Mouse (Mus musculus): ENCODE results near the gene Kcnh6. TPM values are rescaled to one million over a fixed set of nuclear protein-coding genes. Genes with fewer than 3 reads are reported as not detected.
A peak's percentile ranks its signal among the peaks of the same experiment; 100 is the strongest.

Kcnh6 gene
- polyA plus RNA-seq, 1 experiment from 2014 or later, result 0.03 TPM

- Histone ChIP-seq H3K36me3 (no peaks in the 10 kb centered on the region), H3K9ac (no peak overlapping the region), H3K27ac (no peak overlapping the region), H3K9me3 (replicated peaks) (no peaks in the 10 kb centered on the region), H3K4me3 (replicated peaks) (no peak overlapping the region), H3K27me3 (peaks cover 16% of the 10 kb centered on the region), H3K4me2 (no peak overlapping the region), H3K4me1 (replicated peaks) (no peaks in the 10 kb centered on the region)
- no peak for DNase-seq
- no peak for ATAC-seq (ENCODE audit: low read depth)
- WGBS (ENCODE audit: insufficient replicate concordance), result 32% methylated on average over 5 of the region's 5 CpGs
Measured at GRCm38 (mm10) chr11:105978634-105979033, 29.3 kb upstream of the Kcnh6 start.

DNA sequence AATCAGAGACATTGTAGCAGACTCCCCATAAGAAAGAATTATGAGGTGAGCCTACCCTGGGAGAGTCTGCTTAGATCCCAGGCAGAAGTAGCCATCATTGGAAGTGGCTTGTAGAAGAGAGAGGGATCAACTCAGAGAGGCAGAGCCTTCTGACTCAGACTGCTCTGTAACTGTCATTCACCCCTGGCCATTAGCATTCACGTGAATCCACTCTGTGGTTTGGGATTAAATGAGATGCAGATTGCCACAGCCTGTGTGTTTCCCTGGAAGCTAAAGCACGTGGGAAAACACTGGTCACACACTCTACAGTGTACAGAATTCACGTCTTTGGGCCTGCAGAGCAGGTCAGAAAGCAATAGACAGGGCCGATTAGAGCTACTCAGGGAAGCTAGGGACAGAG, 23.5 kb upstream of the Kcnh6 start:
- no peak overlapping the region for H3K4me3 ChIP-seq (replicated peaks)
- 65% methylated on average over 4 of the region's 4 CpGs for WGBS (ENCODE audit: insufficient replicate concordance)
- peaks cover 4% of the 10 kb centered on the region; the same call in 1 of the 2 replicates for H3K27me3 ChIP-seq
- no peaks in the 10 kb centered on the region for H3K9me3 ChIP-seq (replicated peaks)
- ATAC-seq (ENCODE audit: low read depth) (no peak), DNase-seq (no peak)
- H3K4me2 ChIP-seq, result no peak overlapping the region
- H3K9ac ChIP-seq, result no peak overlapping the region
- no peaks in the 10 kb centered on the region; the same call in 1 of the 2 replicates for H3K4me1 ChIP-seq (replicated peaks)
- H3K36me3 ChIP-seq, result no peaks in the 10 kb centered on the region
- no peak overlapping the region for H3K27ac ChIP-seq

- H3K27ac ChIP-seq, result no peak overlapping the region
- WGBS (ENCODE audit: insufficient replicate concordance), result 39% methylated on average over 6 of the region's 6 CpGs
- H3K4me2 ChIP-seq, result no peak overlapping the region
- no peak for ATAC-seq (ENCODE audit: low read depth)
- no peak for DNase-seq
- 0 out of 2 replicates have a peak, but pooled peaks cover 4% of the 10 kb centered on the region for H3K27me3 ChIP-seq
- no peak overlapping the region for H3K9ac ChIP-seq
- H3K4me3 ChIP-seq (replicated peaks), result no peak overlapping the region
- H3K9me3 ChIP-seq (replicated peaks), result no peaks in the 10 kb centered on the region
- H3K4me1 ChIP-seq (replicated peaks), result no peaks in the 10 kb centered on the region; the same call in 1 of the 2 replicates
- no peaks in the 10 kb centered on the region for H3K36me3 ChIP-seq
Measured at GRCm38 (mm10) chr11:105987446-105987845, 20.5 kb upstream of the Kcnh6 start.

- Histone ChIP-seq H3K4me2 (no peak overlapping the region), H3K36me3 (no peaks in the 10 kb centered on the region), H3K4me1 (replicated peaks) (no peaks in the 10 kb centered on the region; the same call in 1 of the 2 replicates), H3K27ac (no peak overlapping the region), H3K27me3 (0 out of 2 replicates have a peak, but pooled peaks cover 3% of the 10 kb centered on the region), H3K9ac (no peak overlapping the region), H3K4me3 (replicated peaks) (no peak overlapping the region), H3K9me3 (replicated peaks) (no peaks in the 10 kb centered on the region)
- WGBS (ENCODE audit: insufficient replicate concordance), result 57% methylated on average over 6 of the region's 6 CpGs
- DNase-seq (no peak), ATAC-seq (ENCODE audit: low read depth) (no peak)
Measured at GRCm38 (mm10) chr11:105989446-105989845, 18.5 kb upstream of the Kcnh6 start.

DNA sequence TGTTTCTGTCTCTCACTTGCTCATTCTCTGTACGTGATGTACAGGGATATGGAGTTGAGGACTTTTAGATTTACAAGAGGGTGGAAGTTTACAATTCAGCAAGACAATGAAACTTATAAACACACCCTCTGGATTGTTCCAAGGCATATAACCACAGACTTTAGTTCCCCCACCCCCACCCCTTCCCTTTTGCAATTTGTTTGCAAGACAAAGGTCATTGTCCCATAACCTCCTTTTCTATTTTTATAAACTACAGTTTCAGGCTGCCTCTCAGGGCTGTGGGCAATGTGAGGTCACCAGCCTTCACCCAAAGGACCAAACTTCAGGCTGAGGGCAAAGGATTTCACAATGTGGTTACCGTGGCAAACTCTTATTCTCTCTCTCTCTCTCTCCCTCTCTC, 17.7 kb upstream of the Kcnh6 start:
- no peaks in the 10 kb centered on the region for H3K27me3 ChIP-seq
- DNase-seq, result no peak
- no peak overlapping the region for H3K4me3 ChIP-seq (replicated peaks)
- no peak overlapping the region for H3K27ac ChIP-seq
- no peaks in the 10 kb centered on the region; the same call in 1 of the 2 replicates for H3K4me1 ChIP-seq (replicated peaks)
- ATAC-seq (ENCODE audit: low read depth), result 0 out of 2 replicates have a peak, but pooled peaks have one; percentile 31
- no peaks in the 10 kb centered on the region for H3K9me3 ChIP-seq (replicated peaks)
- 15% methylated on average over 2 of the region's 2 CpGs for WGBS (ENCODE audit: insufficient replicate concordance)
- no peak overlapping the region for H3K9ac ChIP-seq
- H3K4me2 ChIP-seq, result no peak overlapping the region
- H3K36me3 ChIP-seq, result no peaks in the 10 kb centered on the region

DNA sequence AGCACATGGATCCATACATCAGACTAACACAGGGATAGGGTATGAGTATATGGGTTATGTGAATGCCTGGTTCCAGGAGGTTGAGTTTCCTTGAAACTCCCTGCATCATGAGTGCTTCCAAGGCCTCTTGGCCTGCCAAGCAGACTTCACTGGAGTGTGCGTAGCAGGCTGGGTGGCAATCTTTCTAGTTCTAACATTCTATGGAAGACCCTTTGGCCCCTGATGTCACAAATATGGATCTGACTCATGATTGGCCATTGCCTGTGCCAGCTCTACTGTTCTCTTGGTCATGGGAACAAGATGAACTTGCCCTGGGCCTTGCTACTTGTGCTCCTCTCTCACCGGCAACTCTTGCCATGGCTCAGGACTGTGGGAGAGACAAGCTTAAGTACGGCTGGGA, 13.5 kb upstream of the Kcnh6 start, which contains the start of gene Ace3:
Gene Ace3, plus strand, starts transcription at position 301 of the 400 bp plus-strand sequence.
- no peaks in the 10 kb centered on the region for H3K9me3 ChIP-seq (replicated peaks)
- no peak for ATAC-seq (ENCODE audit: low read depth)

DNA sequence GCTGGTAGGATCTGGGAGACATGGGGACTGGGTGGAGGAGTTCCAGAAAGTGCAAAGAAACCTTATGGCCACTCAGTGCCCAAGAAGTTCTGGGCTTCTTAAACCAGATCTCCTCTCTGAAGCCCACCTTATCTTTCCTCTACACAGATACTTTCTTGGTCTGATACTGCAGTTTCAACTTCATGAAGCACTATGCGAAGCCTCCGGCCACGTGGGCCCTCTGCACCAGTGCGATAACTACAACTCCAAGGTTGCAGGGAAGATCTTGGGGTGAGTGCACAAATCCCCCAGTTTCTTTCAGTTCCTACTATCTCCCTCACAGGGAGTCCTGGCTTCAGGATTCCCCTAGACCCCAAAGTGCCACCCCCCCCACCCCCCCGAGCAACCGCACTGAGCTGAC, 7.9 kb upstream of the Kcnh6 start:
- H3K4me1 ChIP-seq (replicated peaks), result 0 out of 2 replicates have a peak, but pooled peaks cover 2% of the 10 kb centered on the region
- H3K4me2 ChIP-seq, result no peak overlapping the region
- 77% methylated on average over 6 of the region's 6 CpGs for WGBS (ENCODE audit: insufficient replicate concordance)
- no peak for ATAC-seq (ENCODE audit: low read depth)
- DNase-seq, result no peak
- no peak overlapping the region for H3K9ac ChIP-seq
- H3K27ac ChIP-seq, result no peak overlapping the region
- no peaks in the 10 kb centered on the region for H3K9me3 ChIP-seq (replicated peaks)
- H3K36me3 ChIP-seq, result no peaks in the 10 kb centered on the region
- H3K27me3 ChIP-seq, result peaks cover 39% of the 10 kb centered on the region
- H3K4me3 ChIP-seq (replicated peaks), result no peak overlapping the region

More for the DNA sequence above, 13.5 kb upstream of the Kcnh6 start, which contains the start of gene Ace3:
- Histone ChIP-seq H3K4me1 (replicated peaks) (no peaks in the 10 kb centered on the region; the same call in 1 of the 2 replicates), H3K36me3 (no peaks in the 10 kb centered on the region), H3K27me3 (peaks cover 25% of the 10 kb centered on the region), H3K27ac (no peak within 1 kb of the TSS), H3K9ac (no peak within 1 kb of the TSS), H3K4me2 (no peak within 1 kb of the TSS), H3K4me3 (replicated peaks) (no peak within 1 kb of the TSS)
- WGBS (ENCODE audit: insufficient replicate concordance), result 82% methylated on average over 3 of the region's 3 CpGs
- no peak for DNase-seq

DNA sequence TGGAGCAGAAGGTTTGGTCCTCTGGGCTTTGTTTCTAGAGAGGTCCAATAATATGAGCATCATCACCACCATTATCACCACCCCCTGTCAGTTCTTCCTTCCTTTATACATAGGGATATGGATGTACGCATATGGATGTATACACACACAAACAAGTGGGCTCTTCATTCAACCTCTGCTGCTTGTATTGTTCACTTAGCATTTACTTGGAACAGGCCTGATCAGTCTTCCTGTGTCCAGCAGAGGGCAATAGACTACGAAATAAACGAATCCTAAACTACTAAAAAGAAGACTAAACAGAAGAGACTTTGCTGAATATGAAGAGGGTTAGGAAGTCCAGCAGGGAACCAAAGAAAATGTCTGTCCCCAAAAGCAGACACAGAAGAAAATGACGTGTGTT, 6.2 kb upstream of the Kcnh6 start:
- DNase-seq (no peak), ATAC-seq (ENCODE audit: low read depth) (no peak)
- WGBS (ENCODE audit: insufficient replicate concordance), result 25% methylated on average over 4 of the region's 4 CpGs
- Histone ChIP-seq H3K27me3 (peaks cover 34% of the 10 kb centered on the region), H3K4me3 (replicated peaks) (no peak overlapping the region), H3K9ac (no peak overlapping the region), H3K36me3 (no peaks in the 10 kb centered on the region), H3K4me1 (replicated peaks) (0 out of 2 replicates have a peak, but pooled peaks cover 6% of the 10 kb centered on the region), H3K9me3 (replicated peaks) (no peaks in the 10 kb centered on the region), H3K4me2 (no peak overlapping the region), H3K27ac (no peak overlapping the region)

GRCm38 (mm10) chr11:106004576-106004975, 3.3 kb upstream of the Kcnh6 start:
- Histone ChIP-seq H3K9me3 (replicated peaks) (no peaks in the 10 kb centered on the region), H3K27ac (no peak overlapping the region), H3K4me3 (replicated peaks) (no peak overlapping the region), H3K36me3 (no peaks in the 10 kb centered on the region), H3K4me2 (no peak overlapping the region), H3K9ac (no peak overlapping the region), H3K4me1 (replicated peaks) (0 out of 2 replicates have a peak, but pooled peaks cover 9% of the 10 kb centered on the region), H3K27me3 (peaks cover 47% of the 10 kb centered on the region)
- no peak for DNase-seq
- 44% methylated on average over 1 of the region's 1 CpGs for WGBS (ENCODE audit: insufficient replicate concordance)
- no peak for ATAC-seq (ENCODE audit: low read depth)

DNA sequence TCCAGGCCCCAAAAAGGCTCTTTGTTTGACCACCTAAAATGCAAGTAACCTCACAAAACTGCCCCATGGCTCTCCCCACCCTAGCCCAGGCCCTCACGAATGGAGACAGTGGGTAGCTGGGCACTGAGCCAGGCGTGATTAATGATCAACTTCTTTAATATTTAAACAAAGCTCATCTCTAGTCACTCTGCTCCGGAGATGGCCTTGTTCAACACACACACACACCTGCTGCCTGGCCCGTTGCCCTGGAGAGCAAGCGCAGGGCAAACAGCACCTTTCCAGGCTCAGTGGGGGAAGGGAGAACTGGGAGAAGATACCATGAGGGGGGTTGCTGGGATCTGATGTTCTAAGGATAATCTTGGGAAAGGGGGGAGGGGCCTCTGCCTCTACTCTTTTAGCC, 2.0 kb upstream of the Kcnh6 start:
- Histone ChIP-seq H3K4me2 (no peak overlapping the region), H3K36me3 (no peaks in the 10 kb centered on the region), H3K27ac (no peak overlapping the region), H3K9ac (no peak overlapping the region), H3K4me3 (replicated peaks) (no peak overlapping the region), H3K4me1 (replicated peaks) (0 out of 2 replicates have a peak, but pooled peaks cover 9% of the 10 kb centered on the region), H3K9me3 (replicated peaks) (no peaks in the 10 kb centered on the region), H3K27me3 (peaks cover 61% of the 10 kb centered on the region)
- ATAC-seq (ENCODE audit: low read depth) (peak; percentile 51; the same call in 1 of the 2 replicates), DNase-seq (no peak)
- WGBS (ENCODE audit: insufficient replicate concordance), result 43% methylated on average over 5 of the region's 5 CpGs

DNA sequence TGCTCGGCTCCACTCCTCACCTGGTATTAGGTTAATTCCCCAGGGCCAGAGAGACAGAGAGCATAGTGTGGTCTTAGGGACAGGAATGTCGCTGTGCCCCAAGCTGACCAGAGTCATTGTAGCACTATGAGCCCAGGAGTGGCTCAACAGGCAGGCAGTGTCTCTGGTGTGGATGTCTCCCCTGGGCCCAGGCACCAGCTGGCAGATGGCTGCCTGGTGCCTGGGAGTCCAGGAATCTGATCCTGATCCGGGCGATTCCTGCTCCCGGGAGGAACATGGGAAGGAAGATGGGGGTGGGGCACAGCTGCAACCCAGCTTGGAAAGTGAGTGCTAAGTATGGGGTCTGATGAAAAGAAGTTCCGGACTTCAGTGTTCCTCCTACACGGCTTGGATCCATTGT, 4.8 kb downstream of the Kcnh6 start:
- Histone ChIP-seq H3K27me3 (peaks cover 93% of the 10 kb centered on the region), H3K36me3 (no peaks in the 10 kb centered on the region), H3K4me1 (replicated peaks) (0 out of 2 replicates have a peak, but pooled peaks cover 3% of the 10 kb centered on the region), H3K4me2 (no peak overlapping the region), H3K27ac (no peak overlapping the region), H3K4me3 (replicated peaks) (no peak overlapping the region), H3K9me3 (replicated peaks) (no peaks in the 10 kb centered on the region), H3K9ac (no peak overlapping the region)
- ATAC-seq (ENCODE audit: low read depth) (no peak), DNase-seq (no peak)
- WGBS (ENCODE audit: insufficient replicate concordance), result 50% methylated on average over 7 of the region's 7 CpGs

DNA sequence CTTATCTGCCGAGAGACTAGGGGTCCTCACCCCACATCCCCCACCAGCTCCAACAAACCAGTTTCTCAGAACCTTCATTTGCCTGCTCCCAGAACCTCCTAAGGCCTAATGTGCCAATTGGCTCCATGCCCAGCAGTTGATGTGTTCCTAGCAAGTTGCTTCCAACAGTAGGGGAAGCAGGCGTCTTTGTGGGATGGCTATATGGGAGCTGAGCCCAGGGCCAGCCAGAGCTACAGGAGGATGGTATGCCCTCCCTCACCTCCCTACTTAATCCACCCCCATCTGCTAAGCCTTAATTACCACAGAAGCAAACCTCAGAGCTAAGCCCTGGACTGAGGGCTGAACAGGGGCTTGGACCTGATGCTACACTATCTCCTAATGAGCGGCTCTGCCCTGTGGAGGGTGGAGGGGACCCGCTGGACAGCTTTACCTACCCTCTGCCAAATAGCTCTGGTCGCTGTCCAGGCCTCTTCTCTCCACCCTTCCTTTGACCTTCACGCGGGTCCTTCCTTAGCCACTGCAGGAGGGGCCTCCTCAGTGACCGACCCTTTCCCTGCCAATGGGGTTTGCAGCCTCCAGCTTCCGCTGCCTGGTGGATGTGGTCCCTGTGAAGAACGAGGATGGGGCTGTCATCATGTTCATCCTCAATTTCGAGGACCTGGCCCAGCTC, 5.8 kb downstream of the Kcnh6 start:
- DNase-seq, result no peak
- Histone ChIP-seq H3K4me3 (replicated peaks) (no peak overlapping the region), H3K9me3 (replicated peaks) (no peaks in the 10 kb centered on the region), H3K27ac (no peak overlapping the region), H3K27me3 (peaks cover 93% of the 10 kb centered on the region), H3K4me2 (no peak overlapping the region), H3K9ac (no peak overlapping the region), H3K4me1 (replicated peaks) (no peaks in the 10 kb centered on the region), H3K36me3 (no peaks in the 10 kb centered on the region)
- ATAC-seq (ENCODE audit: low read depth), result no peak; the same call in 1 of the 2 replicates
- WGBS (ENCODE audit: insufficient replicate concordance), result 49% methylated on average over 11 of the region's 11 CpGs
